Mouse (Mus musculus) lung, postnatal 0 days (tissue): ENCODE results near the gene Helz. TPM values are rescaled to one million over a fixed set of nuclear protein-coding genes. Genes with fewer than 3 reads are reported as not detected.
A peak's percentile ranks its signal among the peaks of the same experiment; 100 is the strongest.
"Not testable (repeated sequence)": the region's sequence is repeated elsewhere in the genome, so short reads cannot be mapped to it uniquely, and the experiment has no call there.

Experiments used
- ATAC-seq: fragments of 200-750 bp; cut with Nextera tagmentation; 2 replicates; pipeline ENCODE4 v1.8.0; 2017; ENCODE audit warnings: moderate library complexity
- DNase-seq: peaks from one replicate; pipeline ENCODE4 v3.0.0-alpha.2; 2016; ENCODE audit warnings: low spot score
- H3K27ac ChIP-seq: fragments of 300-500 bp; sonication (generic); 2 replicates; pipeline ENCODE4 v1.5.1; 2014; ENCODE audit warnings: antibody characterized with exemption, mild to moderate bottlenecking, low read length, mixed read lengths
- H3K27me3 ChIP-seq: fragments of 300-500 bp; sonication (generic); replicated peaks from 2 replicates; pipeline ENCODE4 v1.6.1; 2014; ENCODE audit warnings: low read length, mixed read lengths; ENCODE audit not compliant: insufficient read depth
- H3K36me3 ChIP-seq: fragments of 300-500 bp; sonication (generic); 2 replicates; pipeline ENCODE4 v1.6.1; 2014; ENCODE audit warnings: low read length, mixed read lengths; ENCODE audit not compliant: insufficient read depth
- H3K4me1 ChIP-seq: fragments of 300-500 bp; sonication (generic); 2 replicates; pipeline ENCODE4 v1.6.1; 2014; ENCODE audit warnings: antibody characterized with exemption, low read depth, low read length, mixed read lengths; ENCODE audit not compliant: insufficient read depth
- H3K4me2 ChIP-seq: fragments of 300-500 bp; sonication (generic); replicated peaks from 2 replicates; pipeline ENCODE4 v1.6.1; 2014; ENCODE audit warnings: low read depth, mild to moderate bottlenecking, low read length, moderate library complexity, mixed read lengths
- H3K4me3 ChIP-seq: fragments of 300-500 bp; sonication (generic); 2 replicates; pipeline ENCODE4 v1.5.1; 2014; ENCODE audit warnings: low read depth, low read length
- H3K9ac ChIP-seq: fragments of 300-500 bp; sonication (generic); replicated peaks from 2 replicates; pipeline ENCODE4 v1.6.1; 2014; ENCODE audit warnings: low read depth, mild to moderate bottlenecking
- H3K9me3 ChIP-seq: fragments of 300-500 bp; sonication (generic); 2 replicates; pipeline ENCODE4 v1.6.1; 2016; ENCODE audit warnings: low read length, mixed read lengths
- CTCF ChIP-seq: IDR thresholded peaks from 2 replicates; pipeline ENCODE4 v1.5.1; 2016; ENCODE audit warnings: antibody characterized with exemption, mild to moderate bottlenecking
- EP300 ChIP-seq: IDR thresholded peaks from 2 replicates; pipeline ENCODE4 v1.6.1; 2016; ENCODE audit warnings: antibody characterized with exemption, mild to moderate bottlenecking, control low read depth
- WGBS: fragments of 180-500 bp; shearing (Covaris S2); extraction: QIAGEN DNeasy Blood & Tissue Kit; methylation state at CpG from one replicate; pipeline ENCODE4 v1.1.7; 2014; 5-methylcytosine and 5-hydroxymethylcytosine counted together
- polyA plus RNA-seq: library from polyadenylated mRNA; unstranded; fragments of >200 nt; fragmentation: Nextera tagmentation; extraction: Ambion mirVana; gene quantifications from 2 replicates; pipeline ENCODE4 v1.2.1, GENCODE M21; 2015

The Helz gene
- polyA plus RNA-seq, 1 experiment from 2014 or later = 8.4 TPM

DNA sequence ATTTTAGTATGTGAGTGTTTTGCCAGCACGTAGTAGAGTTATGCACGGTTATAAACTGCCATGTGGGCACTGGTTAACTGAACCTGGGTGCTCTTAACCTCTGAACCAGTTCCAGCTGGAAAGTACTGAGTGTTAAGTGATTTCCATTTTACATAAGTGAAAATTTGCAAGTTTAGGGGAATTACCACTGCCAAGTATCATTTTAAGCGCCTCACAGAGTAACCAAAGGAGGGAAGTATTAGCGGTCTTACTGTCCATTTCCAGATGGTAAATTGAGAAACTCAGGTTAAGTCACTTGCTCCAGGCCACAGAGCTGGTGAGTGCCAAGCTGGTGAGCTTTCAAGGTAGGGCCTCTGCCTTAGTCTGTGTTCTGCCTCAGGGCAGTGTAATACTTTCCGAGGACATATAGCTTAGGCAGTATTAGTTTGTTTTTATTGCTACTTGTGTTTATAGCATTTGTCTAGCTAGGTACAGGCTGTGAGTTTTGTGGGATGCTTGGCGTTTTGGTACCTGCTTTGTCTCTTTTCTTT, 20.8 kb downstream of the Helz start:
- Histone ChIP-seq H3K4me1 (peaks cover 5% of the 10 kb centered on the region; the same call in 1 of the 2 replicates), H3K9me3 (no peaks in the 10 kb centered on the region)
- no peak for DNase-seq

DNA sequence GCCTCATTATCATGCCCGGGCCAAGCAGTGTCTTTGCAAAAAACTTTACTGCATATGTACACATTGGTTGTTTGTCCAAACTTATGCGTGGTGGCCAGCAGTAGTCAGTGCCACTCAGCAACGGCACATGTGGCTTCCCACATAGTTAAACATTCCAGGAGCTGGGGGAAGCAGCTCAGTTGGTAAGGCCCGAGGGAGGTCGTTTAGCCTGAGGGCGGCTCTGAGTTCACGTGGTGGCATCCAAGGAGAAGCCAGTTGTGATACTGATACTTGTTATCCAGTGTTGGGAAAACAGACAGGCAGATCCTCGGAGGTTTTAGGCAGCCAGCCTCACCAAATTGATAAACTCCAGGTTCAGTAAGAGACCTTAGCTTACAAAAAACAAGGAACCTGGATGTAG, 23.2 kb downstream of the Helz start:
- DNase-seq, H3K4me1 ChIP-seq, H3K27ac ChIP-seq, H3K36me3 ChIP-seq, H3K4me3 ChIP-seq, H3K9me3 ChIP-seq, H3K9ac ChIP-seq, H3K27me3 ChIP-seq, H3K4me2 ChIP-seq, ATAC-seq: not testable (repeated sequence)
- 68% methylated on average over 8 of the region's 8 CpGs for WGBS

More for the DNA sequence above, 20.8 kb downstream of the Helz start:
- Histone ChIP-seq H3K4me3 (no peak overlapping the region), H3K36me3 (no peaks in the 10 kb centered on the region; the same call in 1 of the 2 replicates), H3K27me3 (no peaks in the 10 kb centered on the region), H3K9ac (no peak overlapping the region), H3K27ac (no peak overlapping the region), H3K4me2 (no peak overlapping the region)
- no peak for TF ChIP-seq CTCF
- TF ChIP-seq EP300 = no peak
- WGBS = 89% methylated on average over 6 of the region's 6 CpGs
- ATAC-seq = no peak

DNA sequence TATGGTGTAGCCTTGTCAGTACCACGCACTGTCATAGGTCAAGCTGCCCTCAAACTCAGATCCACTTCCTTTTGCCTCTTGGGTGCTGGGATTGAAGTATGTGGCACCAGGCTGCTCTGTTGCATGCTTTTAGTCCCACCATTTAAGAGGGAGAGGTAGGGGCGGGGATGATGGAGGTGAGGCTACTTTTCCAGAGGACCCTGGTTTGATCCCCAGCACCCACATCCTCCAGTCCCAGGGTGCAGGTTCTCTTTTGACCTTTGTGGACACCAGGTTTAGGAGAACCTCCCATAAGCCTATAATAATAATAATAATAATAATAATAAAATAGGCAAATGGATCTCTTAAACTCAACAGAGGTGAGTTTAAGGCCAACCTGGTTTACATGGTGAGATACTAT, 23.6 kb downstream of the Helz start:
- 97% methylated on average over 2 of the region's 2 CpGs for WGBS

DNA sequence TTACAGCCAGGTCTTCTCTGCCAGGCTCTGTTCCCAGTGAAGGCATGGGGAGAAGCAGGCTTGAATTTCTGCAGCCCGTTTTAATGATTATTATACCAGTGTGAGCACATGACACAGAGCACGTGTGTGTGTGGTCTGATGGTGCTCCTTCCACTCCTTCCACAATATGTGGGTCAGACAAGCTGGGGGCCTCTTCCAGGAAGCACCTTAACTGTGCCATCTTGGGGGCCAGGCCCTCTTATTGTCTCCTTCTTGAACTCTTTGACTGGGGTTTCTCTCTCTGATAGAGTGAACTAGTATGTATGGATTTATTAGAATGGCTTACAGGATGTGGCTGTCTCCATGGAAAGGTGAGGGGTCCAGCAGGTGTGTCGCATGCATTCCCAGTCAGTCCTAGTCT, 24.8 kb downstream of the Helz start:
- Histone ChIP-seq H3K36me3 (peaks cover 5% of the 10 kb centered on the region; the same call in 1 of the 2 replicates), H3K9ac (no peak overlapping the region)

More for the DNA sequence above, 23.6 kb downstream of the Helz start:
- Histone ChIP-seq H3K4me2 (no peak overlapping the region), H3K9me3 (no peaks in the 10 kb centered on the region), H3K9ac (no peak overlapping the region), H3K36me3 (peaks cover under 1% of the 10 kb centered on the region; the same call in 1 of the 2 replicates), H3K27me3 (no peaks in the 10 kb centered on the region), H3K27ac (no peak overlapping the region), H3K4me1 (peaks cover 8% of the 10 kb centered on the region; the same call in 1 of the 2 replicates), H3K4me3 (no peak overlapping the region)
- TF ChIP-seq EP300 (no peak), CTCF (no peak)
- no peak for DNase-seq
- ATAC-seq = no peak

DNA sequence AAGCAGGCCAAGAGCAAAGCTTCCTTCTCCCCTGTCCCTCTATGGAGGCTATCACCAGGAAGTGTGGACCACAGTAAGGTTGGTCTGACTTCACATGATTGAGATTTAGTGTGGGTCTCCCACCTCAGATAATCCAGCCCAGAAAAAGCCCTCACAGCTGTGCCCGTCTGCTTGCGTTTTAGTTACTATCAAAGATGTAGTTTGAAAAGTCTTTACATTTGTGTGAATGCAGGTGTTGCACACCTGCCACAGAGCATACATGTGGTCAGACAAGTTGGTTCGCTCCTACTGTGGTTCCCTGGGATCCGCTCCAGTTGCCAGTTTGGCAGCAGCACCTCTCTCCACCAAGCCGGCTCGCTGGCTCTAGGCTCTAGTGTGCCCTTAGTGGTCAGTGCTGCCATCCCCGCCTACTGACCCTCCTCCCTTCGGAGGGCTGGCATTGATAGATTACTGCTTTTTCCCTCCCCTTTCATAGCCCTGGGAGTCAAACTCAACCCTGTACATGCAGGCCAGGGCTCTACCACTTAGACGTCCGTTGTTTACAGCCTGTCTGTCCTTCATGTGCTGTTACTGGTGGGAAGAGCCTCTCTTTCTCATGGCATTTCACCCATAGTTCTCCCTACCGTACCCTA, 25.4 kb downstream of the Helz start:
- Histone ChIP-seq H3K4me2 (no peak overlapping the region), H3K9me3 (no peaks in the 10 kb centered on the region), H3K4me1 (peaks cover 12% of the 10 kb centered on the region; the same call in 1 of the 2 replicates), H3K27ac (no peak overlapping the region), H3K36me3 (peaks cover 5% of the 10 kb centered on the region; the same call in 1 of the 2 replicates), H3K27me3 (no peaks in the 10 kb centered on the region), H3K4me3 (no peak overlapping the region), H3K9ac (no peak overlapping the region)
- ATAC-seq = peak; percentile 63
- DNase-seq = peak; percentile 56
- WGBS = 37% methylated on average over 11 of the region's 11 CpGs
- TF ChIP-seq CTCF = peak; percentile 23; the same call in 1 of the 2 replicates
- no peak for TF ChIP-seq EP300

More for the DNA sequence above, 24.8 kb downstream of the Helz start:
- H3K4me1 ChIP-seq = peaks cover 11% of the 10 kb centered on the region; the same call in 1 of the 2 replicates
- DNase-seq (no peak), ATAC-seq (no peak)
- no peak overlapping the region for H3K4me2 ChIP-seq
- no peaks in the 10 kb centered on the region for H3K27me3 ChIP-seq
- no peaks in the 10 kb centered on the region for H3K9me3 ChIP-seq
- 91% methylated on average over 3 of the region's 3 CpGs for WGBS
- TF ChIP-seq CTCF (no peak), EP300 (no peak)
- no peak overlapping the region for H3K4me3 ChIP-seq
- no peak overlapping the region for H3K27ac ChIP-seq

DNA sequence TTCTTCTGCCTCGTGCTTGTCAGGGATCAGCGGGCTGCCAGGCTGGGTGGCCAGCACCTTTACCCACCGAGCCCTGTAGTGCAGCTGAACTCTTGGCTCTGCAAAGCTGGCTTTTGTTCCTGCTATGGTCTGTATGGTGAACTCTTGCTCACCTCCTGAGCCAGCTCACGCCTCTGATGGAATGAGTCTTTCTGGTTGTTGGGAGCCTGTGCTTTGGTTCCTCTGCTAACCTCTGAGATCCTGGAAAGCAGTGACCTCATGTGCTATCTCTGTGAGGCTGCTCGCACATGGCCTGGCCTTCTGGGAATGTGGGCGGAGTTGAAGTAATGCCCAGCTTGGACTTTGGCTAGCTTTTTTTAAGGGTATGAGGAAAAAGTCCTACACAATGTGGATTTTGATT, 26.1 kb downstream of the Helz start:
- Histone ChIP-seq H3K27ac (no peak overlapping the region), H3K27me3 (no peaks in the 10 kb centered on the region), H3K4me2 (no peak overlapping the region), H3K9ac (no peak overlapping the region), H3K4me3 (no peak overlapping the region), H3K36me3 (peaks cover 5% of the 10 kb centered on the region; the same call in 1 of the 2 replicates), H3K4me1 (peaks cover 12% of the 10 kb centered on the region; the same call in 1 of the 2 replicates), H3K9me3 (no peaks in the 10 kb centered on the region)
- ATAC-seq (peak; percentile 64), DNase-seq (peak; percentile 57)
- TF ChIP-seq EP300 (no peak), CTCF (no peak)
- 38% methylated on average over 6 of the region's 6 CpGs for WGBS
